Mouse (Mus musculus) intestine, embryonic 14.5 days (tissue): ENCODE measurements around the gene Gse1. TPM values are rescaled to one million over a fixed set of nuclear protein-coding genes. Genes with fewer than 3 reads are reported as not detected.

Source experiments
- ATAC-seq: fragments of 200-750 bp; cut with Nextera tagmentation; replicated peaks from 2 replicates; pipeline ENCODE4 v1.8.0; 2017; ENCODE audit warnings: low read depth, moderate number of reproducible peaks, moderate TSS enrichment, moderate library complexity; ENCODE audit not compliant: low FRiP score, low TSS enrichment
- DNase-seq: peaks from one replicate; pipeline ENCODE4 v3.0.0-alpha.2; 2018; ENCODE audit warnings: low spot score
- H3K27ac ChIP-seq: fragments of 300-500 bp; sonication (generic); 2 replicates; pipeline ENCODE4 v1.5.1; 2014; ENCODE audit warnings: low read depth, mild to moderate bottlenecking, control low read depth
- H3K27me3 ChIP-seq: fragments of 300-500 bp; sonication (generic); replicated peaks from 2 replicates; pipeline ENCODE4 v1.6.1; 2014; ENCODE audit warnings: low read length, control low read depth; ENCODE audit not compliant: control insufficient read depth, insufficient read depth
- H3K36me3 ChIP-seq: fragments of 300-500 bp; sonication (generic); 2 replicates; pipeline ENCODE4 v1.6.1; 2014; ENCODE audit warnings: low read length, control low read depth; ENCODE audit not compliant: control insufficient read depth, insufficient read depth
- H3K4me1 ChIP-seq: fragments of 300-500 bp; sonication (generic); replicated peaks from 2 replicates; pipeline ENCODE4 v1.6.1; 2014; ENCODE audit warnings: low read length, control low read depth, mixed read lengths; ENCODE audit not compliant: control insufficient read depth, insufficient read depth
- H3K4me2 ChIP-seq: fragments of 300-500 bp; sonication (generic); 2 replicates; pipeline ENCODE4 v1.6.1; 2014; ENCODE audit warnings: low read length
- H3K4me3 ChIP-seq: fragments of 300-500 bp; sonication (generic); 2 replicates; pipeline ENCODE4 v1.5.1; 2014; ENCODE audit warnings: low read depth, low read length, control low read depth, mixed read lengths
- H3K9ac ChIP-seq: fragments of 300-500 bp; sonication (generic); 2 replicates; pipeline ENCODE4 v1.6.1; 2014; ENCODE audit warnings: mild to moderate bottlenecking, low read length
- H3K9me3 ChIP-seq: fragments of 300-500 bp; sonication (generic); 2 replicates; pipeline ENCODE4 v1.6.1; 2016; ENCODE audit warnings: low read length, control low read depth; ENCODE audit not compliant: control insufficient read depth
- WGBS: fragments of 180-500 bp; shearing (Covaris S2); extraction: QIAGEN DNeasy Blood & Tissue Kit; methylation state at CpG from one replicate; pipeline ENCODE4 v1.1.7; 2014; 5-methylcytosine and 5-hydroxymethylcytosine counted together
- polyA plus RNA-seq: library from polyadenylated mRNA; unstranded; fragments of >200 nt; fragmentation: Nextera tagmentation; extraction: Ambion mirVana; gene quantifications from 2 replicates; pipeline ENCODE4 v1.2.1, GENCODE M21; 2014

Gene Gse1
- polyA plus RNA-seq, 1 experiment from 2014 or later = 13.3 TPM

GRCm38 (mm10) chr8:120558162-120558561, 329.9 kb downstream of the Gse1 start:
- Histone ChIP-seq H3K4me3 (no peak overlapping the region), H3K27me3 (no peaks in the 10 kb centered on the region), H3K27ac (no peak overlapping the region), H3K9ac (no peak overlapping the region), H3K4me1 (peaks cover 27% of the 10 kb centered on the region), H3K9me3 (no peaks in the 10 kb centered on the region), H3K36me3 (peaks cover 11% of the 10 kb centered on the region; the same call in 1 of the 2 replicates), H3K4me2 (no peak overlapping the region)
- ATAC-seq (no peak), DNase-seq (no peak)
- 79% methylated on average over 3 of the region's 4 CpGs for WGBS

GRCm38 (mm10) chr8:120559654-120560053, 331.4 kb downstream of the Gse1 start:
- Histone ChIP-seq H3K4me1 (peaks cover 42% of the 10 kb centered on the region), H3K36me3 (peaks cover 5% of the 10 kb centered on the region; the same call in 1 of the 2 replicates), H3K27me3 (no peaks in the 10 kb centered on the region), H3K4me2 (no peak overlapping the region), H3K27ac (no peak overlapping the region), H3K4me3 (no peak overlapping the region), H3K9ac (no peak overlapping the region), H3K9me3 (no peaks in the 10 kb centered on the region)
- WGBS = 53% methylated on average over 11 of the region's 11 CpGs
- ATAC-seq = no peak
- no peak for DNase-seq

DNA sequence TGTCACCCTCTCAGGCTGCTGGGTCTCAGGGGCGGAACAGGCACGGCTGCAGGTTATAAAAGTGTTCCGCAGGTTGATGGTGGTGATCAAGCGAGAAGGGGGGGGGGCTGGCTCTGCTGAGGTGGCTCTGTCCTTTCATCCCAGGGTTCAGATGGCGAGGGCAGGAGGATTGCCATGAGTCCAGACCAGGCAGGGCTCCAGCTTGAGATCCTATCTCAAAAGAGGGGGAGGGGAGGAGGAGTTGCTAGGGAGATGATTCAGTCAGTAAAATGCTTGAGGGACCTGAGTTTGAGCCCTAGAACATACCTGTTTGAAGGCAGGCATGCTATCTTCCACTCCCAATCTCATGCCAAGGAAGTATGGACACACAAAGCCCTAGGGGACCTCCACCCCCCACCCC, 332.3 kb downstream of the Gse1 start:
- 81% methylated on average over 5 of the region's 5 CpGs for WGBS
- peaks cover 50% of the 10 kb centered on the region for H3K4me1 ChIP-seq
- DNase-seq = no peak

DNA sequence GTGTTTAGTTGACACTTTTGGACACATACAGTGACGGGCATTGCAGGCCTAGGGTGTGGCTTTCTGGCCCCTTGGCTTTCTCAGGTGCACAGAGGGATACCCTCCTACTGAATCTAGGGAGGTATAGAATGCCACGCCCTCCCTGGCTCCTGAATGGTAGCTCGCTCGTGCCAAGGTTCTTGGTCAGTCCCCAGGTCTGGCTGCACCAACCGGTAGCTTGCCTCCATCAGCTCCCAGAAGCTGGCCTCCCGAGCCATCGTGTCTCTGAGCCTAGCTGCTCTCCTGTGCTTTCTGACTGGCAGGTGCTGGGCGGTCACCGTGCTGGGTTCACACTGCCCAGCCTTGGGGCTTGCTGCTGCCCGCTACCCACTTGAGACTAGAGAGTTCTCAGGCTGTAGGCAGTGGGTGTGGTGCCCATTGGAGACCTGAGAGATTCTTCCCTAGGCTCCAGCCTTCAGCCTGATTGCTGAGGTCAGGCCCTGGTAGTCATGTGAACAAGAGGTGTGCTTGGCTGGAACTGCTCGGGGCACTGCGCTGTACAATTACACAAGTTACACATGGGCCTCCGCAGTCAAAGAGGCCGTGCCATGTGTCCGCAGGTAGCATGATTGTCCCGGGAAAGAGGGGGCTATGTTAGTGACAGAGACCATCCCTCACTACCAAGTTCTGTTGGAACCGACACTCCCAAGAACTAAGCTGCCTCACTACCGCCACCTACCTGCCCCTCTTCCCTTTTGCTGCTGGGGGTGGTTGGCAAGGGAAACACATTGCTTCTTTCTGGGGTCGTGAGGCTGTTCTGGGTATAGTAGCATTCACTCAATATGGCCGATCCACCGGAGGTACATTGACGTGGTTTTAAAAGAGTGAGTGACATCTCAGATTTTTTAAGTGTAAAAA, 333.5 kb downstream of the Gse1 start:
- Histone ChIP-seq H3K27ac (no peak overlapping the region), H3K4me2 (no peak overlapping the region), H3K36me3 (peaks cover 9% of the 10 kb centered on the region; the same call in 1 of the 2 replicates), H3K4me3 (no peak overlapping the region), H3K4me1 (peaks cover 47% of the 10 kb centered on the region), H3K9me3 (no peaks in the 10 kb centered on the region), H3K9ac (no peak overlapping the region), H3K27me3 (no peaks in the 10 kb centered on the region)
- 86% methylated on average over 22 of the region's 22 CpGs for WGBS
- ATAC-seq = no peak
- DNase-seq = no peak

More for the DNA sequence above, 332.3 kb downstream of the Gse1 start:
- Histone ChIP-seq H3K27me3 (no peaks in the 10 kb centered on the region), H3K4me2 (no peak overlapping the region), H3K27ac (no peak overlapping the region), H3K4me3 (no peak overlapping the region), H3K9me3 (no peaks in the 10 kb centered on the region), H3K9ac (no peak overlapping the region), H3K36me3 (0 out of 2 replicates have a peak, but pooled peaks cover 4% of the 10 kb centered on the region)
- no peak for ATAC-seq

GRCm38 (mm10) chr8:120562680-120563347, 334.6 kb downstream of the Gse1 start:
- peaks cover 19% of the 10 kb centered on the region for H3K36me3 ChIP-seq
- H3K9ac ChIP-seq = peak overlapping the region; percentile 10; the same call in 1 of the 2 replicates
- no peaks in the 10 kb centered on the region for H3K27me3 ChIP-seq
- H3K4me2 ChIP-seq = no peak overlapping the region
- no peaks in the 10 kb centered on the region for H3K9me3 ChIP-seq
- H3K27ac ChIP-seq = peak overlapping the region; percentile 81
- H3K4me1 ChIP-seq = peaks cover 41% of the 10 kb centered on the region
- DNase-seq (no peak), ATAC-seq (no peak)
- WGBS = 80% methylated on average over 18 of the region's 18 CpGs
- no peak overlapping the region for H3K4me3 ChIP-seq

DNA sequence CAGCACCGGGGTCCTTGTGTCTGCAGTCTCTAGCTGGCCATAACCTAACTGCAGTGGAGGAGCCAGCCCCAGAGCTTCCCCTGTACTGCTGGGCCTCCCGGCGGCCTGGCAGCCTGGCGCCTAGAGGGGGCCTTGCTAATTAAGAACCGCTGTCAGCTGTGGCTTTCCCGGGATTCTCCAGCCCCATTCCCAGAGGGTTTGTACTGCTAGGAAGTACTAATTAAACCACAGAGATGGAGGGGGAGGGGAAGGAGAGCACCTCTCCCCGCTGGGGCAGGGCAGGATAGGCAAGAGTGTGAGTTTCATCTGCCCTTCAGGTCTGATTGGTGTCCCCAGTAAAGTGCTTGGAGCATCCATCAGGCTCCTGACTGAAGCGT, 335.1 kb downstream of the Gse1 start:
- Histone ChIP-seq H3K27me3 (no peaks in the 10 kb centered on the region), H3K9ac (peak overlapping the region; percentile 10; the same call in 1 of the 2 replicates), H3K4me3 (no peak overlapping the region), H3K27ac (peak overlapping the region; percentile 81), H3K9me3 (no peaks in the 10 kb centered on the region), H3K36me3 (peaks cover 25% of the 10 kb centered on the region), H3K4me1 (peaks cover 41% of the 10 kb centered on the region), H3K4me2 (no peak overlapping the region; the same call in 1 of the 2 replicates)
- ATAC-seq (no peak), DNase-seq (no peak)
- 28% methylated on average over 8 of the region's 8 CpGs for WGBS

DNA sequence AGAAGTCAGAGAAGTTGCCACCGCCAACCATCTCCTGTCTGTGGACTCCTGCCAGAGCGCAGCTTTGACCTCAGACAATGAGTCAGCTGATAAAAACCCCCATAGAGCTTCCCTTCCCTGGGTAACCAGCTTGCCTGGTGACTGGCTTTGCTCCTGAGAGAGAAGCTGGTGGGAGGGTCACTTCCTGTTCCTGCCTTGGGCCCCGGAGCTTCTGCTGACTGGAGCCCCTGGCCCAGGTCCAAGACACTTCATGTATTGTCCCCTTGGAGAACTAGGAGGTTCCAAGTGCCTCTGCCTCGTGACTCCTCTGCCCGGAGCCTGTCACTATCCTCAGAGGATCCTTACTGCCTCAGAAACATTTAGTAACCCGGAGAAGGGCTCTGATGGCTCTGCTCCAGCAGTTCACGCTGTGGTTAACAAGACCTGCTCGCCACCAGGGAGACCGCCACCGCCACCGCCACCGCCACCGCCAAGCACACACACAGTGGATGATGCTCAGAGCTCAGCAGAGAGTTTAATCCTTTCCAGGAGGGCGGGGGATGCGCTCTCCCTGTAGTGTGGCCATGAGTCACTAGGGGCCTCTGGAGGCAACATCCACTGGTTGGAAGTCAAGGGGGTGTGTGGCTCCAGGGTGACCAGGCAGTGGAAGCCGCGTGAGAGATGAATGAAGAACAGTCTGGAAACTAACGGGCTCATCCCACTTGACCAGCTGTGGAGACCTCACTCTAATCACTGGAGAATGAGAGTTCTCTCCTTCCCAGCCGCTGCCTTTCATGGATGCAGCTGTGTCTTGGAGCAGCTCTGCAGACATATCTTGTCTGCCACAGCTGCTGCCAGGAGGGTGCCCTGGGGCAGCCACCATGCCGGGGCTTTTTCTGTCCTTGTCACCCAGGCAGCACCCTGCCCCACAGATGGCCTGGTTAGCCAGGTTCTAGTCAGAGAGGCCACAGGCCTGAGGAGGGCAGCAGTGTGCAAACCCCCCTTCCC, 335.9 kb downstream of the Gse1 start:
- peak; percentile 76 for DNase-seq
- Histone ChIP-seq H3K4me2 (peak overlapping the region; percentile 28), H3K9me3 (no peaks in the 10 kb centered on the region), H3K27ac (peak overlapping the region; percentile 81), H3K9ac (no peak overlapping the region), H3K4me3 (no peak overlapping the region), H3K27me3 (no peaks in the 10 kb centered on the region), H3K4me1 (peaks cover 41% of the 10 kb centered on the region), H3K36me3 (peaks cover 27% of the 10 kb centered on the region)
- peak; percentile 10; the same call in 1 of the 2 replicates for ATAC-seq
- 27% methylated on average over 20 of the region's 20 CpGs for WGBS
